Mouse (Mus musculus): ENCODE measurements around the gene C1qtnf2.
A peak's percentile ranks its signal among the peaks of the same experiment; 100 is the strongest.

The C1qtnf2 gene

DNA sequence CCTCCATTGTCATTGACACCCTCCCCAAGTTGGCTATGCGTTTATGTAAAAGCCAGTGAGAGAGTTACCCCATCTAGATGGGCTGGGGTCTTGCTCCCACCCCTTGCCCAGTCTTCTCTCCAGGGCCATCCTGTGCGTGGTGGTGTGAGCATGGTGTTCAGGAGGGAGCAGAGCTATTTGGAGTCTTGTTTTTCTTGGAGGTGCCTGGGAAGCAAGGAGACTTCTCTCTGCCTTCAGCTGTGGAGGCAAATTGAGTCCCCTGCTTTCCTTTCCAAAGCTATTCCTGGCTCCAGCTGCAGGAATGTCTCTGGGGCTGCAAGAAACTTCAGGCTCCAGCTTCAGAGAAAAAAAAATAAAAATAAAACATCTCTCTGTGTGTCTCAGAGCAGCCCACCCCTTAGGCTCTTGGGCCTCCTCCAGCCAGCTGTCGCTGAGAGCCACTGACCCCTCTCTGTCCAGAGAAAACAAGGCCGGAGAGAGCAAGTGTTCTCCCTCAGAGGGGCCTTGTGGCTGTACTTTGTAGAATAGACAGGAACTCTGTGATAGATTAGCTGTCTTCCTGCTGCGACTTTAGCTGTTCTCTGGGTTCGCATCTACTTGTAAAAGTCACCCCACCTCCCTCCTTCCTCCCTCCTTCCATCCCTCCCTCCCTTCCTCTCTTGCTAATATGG lies 9.2 kb downstream of the C1qtnf2 start:
- no peak for DNase-seq (ENCODE audit: low spot score)

DNA sequence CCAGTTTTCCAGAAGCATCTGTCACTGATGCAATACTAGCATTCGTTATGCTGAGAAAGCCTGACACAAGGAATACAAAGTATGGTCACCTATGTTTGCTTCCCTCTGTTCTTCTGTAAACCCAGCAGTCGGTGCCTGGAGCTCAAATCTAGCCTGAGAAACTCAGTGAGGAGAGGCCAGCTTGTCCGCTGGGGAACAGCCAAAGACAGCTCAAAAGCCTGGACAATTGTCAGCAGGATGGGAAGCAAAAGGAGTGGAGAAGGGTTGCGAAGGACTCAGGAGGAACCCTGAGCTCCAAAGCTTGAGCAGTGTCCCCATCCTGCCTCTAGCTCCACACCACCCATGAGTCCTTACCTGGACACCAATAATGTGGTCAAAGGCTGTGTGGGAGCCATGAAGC lies 10.0 kb downstream of the C1qtnf2 start:
- no peak for DNase-seq (ENCODE audit: low spot score)

DNA sequence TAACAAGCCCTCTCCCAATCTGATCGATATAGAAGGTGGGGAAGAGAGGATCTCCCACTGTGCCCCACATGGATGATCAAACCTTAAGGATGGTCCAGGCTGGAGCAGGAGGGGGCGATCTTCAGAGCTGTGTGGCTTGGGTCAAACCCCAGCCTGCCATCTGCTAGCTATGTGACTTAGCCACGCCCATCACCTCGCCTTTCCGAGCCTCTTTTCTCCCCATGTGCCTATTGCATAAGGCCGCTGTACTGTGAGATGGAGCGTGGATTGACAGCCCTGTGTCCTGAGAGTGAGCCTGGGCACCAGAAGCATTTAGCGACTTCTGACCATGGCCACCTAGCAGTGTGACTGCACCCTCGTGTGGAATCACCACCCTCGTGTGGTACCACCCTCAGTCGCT lies 10.6 kb downstream of the C1qtnf2 start:
- no peak for DNase-seq (ENCODE audit: low spot score)

DNA sequence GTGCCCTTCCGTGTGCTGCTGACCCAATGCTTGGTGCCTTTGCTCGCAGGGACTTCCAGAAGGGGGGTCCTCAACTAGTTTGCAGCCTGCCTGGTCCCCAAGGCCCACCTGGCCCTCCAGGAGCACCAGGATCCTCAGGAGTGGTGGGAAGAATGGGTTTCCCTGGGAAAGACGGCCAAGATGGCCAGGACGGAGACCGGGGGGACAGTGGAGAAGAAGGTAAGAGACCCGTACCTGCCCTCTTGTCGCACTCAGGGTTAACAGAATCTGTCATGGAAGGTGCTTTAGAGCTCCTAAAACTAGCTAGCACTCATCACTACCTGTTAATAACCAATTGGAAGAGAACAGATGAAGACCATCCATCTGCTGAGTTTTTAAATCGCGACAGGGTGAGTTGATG lies 11.8 kb downstream of the C1qtnf2 start:
- DNase-seq (ENCODE audit: low spot score): no peak

DNA sequence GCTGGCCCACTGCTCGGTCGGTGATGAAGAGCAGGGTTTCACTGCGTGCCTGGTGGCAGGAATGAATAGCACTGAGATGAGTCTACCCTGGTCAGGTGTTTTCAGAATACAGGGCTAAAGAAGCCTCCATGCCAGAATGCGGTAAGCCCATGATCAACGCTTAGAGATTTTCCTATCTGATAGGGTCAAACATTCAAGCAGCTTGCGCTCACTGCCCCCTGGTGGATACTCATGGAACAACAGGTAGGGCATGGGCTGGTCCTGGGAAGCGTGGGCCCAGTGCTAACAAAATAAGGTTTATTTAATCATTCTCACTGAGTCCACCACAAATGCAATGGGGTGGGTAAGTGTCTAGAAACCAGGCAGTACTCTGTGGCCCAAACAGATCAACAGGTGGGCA lies 18.6 kb downstream of the C1qtnf2 start:
- DNase-seq (ENCODE audit: low spot score): peak; percentile 36

DNA sequence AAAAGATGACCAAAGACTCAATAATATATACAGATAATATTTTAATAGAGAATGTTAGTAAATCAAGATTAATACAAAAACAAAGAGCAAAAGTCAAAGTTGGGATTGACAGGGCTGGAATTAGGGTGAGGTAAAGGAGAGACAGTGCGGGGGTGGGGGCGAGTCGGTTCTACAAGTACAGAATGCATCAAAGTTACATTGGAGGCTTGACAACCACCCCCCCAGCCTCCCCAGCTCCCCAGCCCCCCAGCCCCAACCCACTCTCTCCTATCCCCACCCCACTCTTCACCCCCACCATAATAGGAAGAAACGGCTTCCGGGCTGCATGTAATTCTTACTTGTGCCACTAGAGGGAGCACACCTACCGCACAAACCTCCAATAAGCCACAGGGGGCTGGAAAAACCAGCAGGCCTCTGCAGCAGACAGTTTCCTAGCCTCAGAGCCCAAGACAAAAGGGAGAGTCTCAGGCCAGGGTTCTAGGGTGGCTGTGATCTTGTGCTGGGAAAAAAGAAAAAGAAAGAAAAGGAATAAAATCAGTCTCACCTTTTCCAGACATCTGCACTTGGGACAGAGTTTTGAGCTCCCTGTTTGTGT lies 19.8 kb downstream of the C1qtnf2 start:
- peak; percentile 53 for DNase-seq (ENCODE audit: low spot score)

DNA sequence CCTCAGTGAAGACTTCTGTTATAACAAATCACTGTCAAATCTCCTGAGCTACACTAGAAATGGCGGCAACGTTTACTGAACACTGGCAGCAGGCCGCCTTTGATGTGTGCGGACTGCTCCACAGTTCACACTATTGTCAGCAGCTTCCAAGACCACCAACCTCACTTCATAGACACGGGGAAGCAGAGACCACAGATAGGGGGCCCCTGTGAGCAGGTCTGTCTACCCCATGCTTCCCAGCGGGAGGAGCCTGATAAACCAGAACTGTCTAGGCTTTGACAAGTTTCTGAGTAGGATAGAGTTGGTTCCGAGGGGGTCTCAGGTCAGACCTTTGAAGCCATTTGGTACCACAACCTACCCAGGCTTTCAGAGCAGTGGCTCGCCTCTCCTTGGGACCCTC lies 21.0 kb downstream of the C1qtnf2 start:
- no peak for DNase-seq (ENCODE audit: low spot score)

DNA sequence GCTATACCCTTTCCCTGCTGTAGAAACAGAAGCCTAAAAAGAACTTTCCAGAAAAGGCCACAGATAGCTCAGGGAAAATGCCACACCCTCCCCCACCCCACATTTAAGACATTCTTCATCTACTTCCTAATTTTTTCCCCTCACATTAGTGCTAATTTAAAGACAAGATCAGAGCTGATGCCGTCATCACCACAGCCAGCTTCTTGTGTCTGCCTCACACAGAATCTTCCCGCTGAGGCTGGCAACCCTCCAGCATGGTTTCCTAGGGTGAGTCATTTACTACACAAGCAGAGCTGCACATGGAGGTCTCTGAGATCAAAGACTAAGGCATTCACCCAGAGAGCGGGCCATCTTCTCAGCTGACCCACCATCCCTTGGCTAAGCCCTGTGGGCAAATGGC lies 21.5 kb downstream of the C1qtnf2 start:
- DNase-seq (ENCODE audit: low spot score): no peak

DNA sequence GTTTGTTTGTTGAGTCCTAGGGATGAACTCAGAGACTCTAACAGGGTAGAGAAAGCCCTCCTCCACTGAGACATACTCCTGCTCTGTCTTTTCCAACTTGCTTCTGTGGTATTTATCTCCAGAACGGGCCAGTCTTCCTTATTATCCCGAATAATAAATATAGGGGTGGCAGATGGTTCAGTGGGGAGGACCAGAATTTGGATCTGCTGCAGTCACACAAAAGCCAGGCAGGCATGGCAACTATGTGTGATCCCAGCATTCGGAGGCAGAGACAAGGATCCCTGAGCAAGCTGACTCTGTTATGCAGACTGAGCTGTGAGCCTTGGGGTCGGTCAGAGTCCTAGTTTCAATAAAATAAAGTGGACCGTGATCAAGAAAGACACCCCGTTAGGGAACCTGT lies 27.2 kb downstream of the C1qtnf2 start:
- DNase-seq (ENCODE audit: low spot score): no peak

DNA sequence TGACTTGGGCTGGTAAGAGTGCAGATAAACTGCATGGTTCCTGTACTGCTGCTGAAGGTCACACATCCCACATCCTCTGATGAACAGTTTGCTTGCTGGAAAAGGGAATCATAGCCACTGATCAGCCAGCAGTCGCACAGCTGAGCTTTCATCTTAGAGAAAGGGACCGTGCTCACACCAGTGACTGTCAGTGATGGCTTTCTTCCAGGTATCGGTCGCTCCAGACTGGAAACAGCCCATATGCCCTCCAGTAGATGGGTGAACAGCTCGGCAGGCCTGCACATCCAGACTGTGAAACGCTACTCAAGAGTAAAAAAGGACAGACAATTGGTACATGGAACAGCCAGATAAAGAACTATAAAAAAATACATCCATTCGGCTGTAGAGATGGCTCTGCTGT lies 31.1 kb downstream of the C1qtnf2 start:
- no peak for DNase-seq (ENCODE audit: low spot score)

DNA sequence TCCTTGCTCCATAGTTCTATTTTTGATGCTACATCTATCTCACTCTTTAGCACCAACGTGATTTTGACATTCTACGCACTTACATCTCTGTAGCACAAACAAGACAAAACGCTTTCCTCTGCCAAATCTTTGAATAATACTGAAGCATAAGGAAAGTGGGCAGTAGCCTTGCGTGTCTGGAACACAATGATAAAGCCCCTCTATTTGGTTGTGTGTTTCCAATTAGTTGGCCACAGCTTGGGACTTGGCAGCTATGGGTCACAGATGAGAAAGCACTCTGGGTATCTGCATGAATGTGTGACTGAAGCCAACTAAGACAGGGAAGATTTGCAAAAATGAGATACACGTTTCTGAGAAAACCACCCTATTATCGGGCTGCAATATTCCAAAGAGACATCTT lies 33.9 kb downstream of the C1qtnf2 start:
- no peak for DNase-seq (ENCODE audit: low spot score)

DNA sequence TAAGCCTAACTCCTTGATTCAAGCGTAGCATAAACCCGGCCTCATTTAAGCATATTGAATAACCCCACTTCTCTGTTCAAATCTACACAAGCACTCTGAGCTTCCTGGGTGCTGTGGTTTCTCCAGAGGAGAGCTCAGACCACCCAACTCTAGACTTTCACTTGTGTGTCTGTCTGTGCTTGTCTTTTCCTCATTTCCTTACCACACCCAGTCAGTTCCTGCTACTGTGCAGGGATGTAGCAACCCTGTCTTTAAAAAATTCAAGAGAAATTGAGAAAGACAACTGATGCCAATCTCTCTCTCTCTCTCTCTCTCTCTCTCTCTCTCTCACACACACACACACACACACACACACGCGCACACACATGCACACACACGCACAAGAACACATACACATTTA lies 35.8 kb downstream of the C1qtnf2 start:
- no peak for DNase-seq (ENCODE audit: low spot score)

DNA sequence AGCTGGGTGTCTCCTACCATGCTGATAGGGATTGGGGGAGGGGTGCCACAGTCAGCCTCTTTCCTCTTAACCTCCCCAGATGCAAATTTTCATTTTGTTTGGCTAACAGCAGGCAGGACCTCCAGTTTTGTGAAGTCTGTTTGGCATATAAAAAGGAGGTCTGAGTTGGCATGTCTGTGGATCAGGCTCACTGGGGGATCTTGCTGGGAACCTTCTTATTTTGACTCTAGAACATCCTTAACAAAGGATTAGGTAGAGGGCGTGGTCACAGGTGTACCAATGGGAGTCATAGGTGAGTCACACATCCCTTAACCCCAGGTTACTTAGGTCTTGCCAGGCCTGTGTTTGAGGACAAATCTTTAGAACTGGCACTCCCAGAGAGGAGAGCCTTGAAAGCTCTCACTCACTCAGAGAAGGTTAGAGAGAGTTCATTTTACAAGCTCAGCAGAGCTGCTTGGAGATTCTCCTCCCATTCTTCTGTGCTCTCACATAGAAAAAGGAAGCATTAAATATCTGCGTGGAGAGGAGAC lies 38.6 kb downstream of the C1qtnf2 start:
- no peak for DNase-seq (ENCODE audit: low spot score)

DNA sequence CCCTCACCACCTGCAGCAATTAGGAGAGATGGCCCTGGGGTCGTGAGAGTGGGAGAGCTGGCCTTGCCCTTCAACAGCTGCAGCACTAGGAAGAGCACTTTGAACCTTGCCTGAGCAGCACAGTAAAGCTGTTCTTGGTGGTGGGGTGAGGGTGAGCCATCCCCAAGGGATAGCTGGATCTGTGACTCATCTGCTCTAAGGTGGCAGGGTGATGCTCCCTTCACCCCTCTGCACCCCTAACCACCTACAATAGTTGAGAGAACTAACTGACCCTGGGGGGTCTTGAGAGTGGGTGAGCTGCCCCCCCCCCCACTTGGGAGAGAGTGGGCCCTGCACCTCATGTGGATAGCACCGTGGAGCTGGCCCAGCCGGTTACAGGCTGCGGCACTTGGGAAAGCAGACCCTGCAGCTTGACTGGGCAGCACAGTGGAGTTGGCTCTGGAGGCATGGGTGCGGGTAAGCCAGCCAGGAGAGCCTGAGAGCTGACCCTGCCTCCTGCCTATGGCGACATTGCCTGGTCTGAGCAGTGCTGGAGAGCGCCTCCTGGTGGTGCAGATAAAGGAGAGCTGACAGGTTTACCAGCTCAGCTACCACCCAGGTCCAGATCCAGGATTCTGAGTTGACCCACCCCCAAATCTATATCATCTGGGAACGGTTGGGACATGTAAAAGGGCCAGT lies 42.4 kb downstream of the C1qtnf2 start:
- DNase-seq (ENCODE audit: low spot score): peak; percentile 24

DNA sequence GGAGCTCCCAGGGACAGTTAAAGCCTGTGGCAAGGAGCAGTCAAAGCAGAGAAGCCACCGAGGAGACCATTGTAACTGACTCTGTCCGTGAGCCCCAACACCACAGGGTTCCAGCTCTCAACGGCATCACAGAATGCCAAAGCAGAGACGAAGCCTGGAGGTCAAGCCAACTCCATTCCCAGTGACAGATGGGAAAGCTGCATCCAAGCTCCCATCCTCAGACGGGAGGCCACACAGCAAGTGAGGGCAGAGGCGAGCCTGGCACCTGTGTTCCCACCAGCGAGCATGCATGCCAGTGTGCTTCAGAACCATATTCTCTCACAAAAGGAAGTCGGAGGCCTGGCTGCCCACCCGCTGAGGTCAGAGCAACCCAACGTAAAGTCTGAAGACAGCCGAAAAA lies 43.6 kb downstream of the C1qtnf2 start:
- DNase-seq (ENCODE audit: low spot score): no peak

DNA sequence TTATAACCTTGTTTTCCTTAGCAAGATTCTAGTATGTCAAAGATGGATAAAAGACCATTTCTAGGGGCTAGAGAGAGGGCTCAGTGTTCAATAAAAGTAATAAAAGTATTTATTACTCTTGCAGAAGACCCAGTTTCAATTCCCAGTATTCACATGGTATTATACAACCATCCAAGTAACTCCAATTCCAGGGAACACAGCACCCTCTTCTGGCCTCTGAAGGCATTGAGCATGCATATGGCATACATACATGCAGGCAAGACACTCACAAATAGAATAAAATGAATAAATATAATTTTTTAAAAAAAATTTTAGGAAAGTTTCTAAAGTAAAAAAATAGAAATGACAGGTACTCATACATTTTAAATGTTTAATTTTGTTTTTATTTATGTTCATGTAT lies 44.0 kb downstream of the C1qtnf2 start:
- DNase-seq (ENCODE audit: low spot score): no peak

DNA sequence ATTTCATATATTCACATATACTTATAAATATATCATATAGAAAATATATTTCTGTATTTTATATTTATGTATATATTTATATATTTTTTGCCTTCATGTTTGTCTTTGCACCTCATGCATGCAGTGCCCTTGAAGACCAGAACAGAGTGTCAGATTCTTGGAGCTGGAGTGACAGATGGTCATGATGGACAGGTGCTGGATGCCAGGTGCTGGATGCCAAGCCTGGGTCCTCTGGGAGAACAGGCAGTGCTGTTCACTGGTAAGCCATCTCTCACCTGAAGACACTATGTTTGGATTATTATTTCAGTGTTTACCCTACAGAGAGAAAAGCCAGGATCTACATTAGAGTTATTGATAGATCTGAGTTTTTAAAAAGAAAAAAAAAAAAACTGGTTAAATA lies 44.7 kb downstream of the C1qtnf2 start:
- DNase-seq (ENCODE audit: low spot score): no peak

DNA sequence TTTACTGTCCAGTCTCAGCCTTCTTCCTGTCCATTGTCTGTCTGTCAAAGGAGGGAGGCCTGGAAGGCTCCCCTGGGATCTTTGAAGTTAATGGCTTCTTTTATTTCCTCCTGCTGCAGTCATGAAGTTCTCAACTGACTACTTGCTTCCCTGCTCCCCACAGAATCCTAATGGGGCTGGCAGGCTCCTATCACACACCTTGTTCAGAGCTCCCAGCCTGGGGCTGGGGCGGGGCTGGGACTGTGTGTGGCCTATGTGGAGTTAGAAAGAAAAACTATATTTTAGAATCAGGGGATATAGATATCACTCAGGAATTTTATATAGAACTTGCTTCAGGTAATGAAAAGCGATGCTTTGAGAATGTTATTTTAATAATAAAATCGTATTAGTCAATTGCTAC lies 46.4 kb downstream of the C1qtnf2 start:
- no peak for DNase-seq (ENCODE audit: low spot score)

DNA sequence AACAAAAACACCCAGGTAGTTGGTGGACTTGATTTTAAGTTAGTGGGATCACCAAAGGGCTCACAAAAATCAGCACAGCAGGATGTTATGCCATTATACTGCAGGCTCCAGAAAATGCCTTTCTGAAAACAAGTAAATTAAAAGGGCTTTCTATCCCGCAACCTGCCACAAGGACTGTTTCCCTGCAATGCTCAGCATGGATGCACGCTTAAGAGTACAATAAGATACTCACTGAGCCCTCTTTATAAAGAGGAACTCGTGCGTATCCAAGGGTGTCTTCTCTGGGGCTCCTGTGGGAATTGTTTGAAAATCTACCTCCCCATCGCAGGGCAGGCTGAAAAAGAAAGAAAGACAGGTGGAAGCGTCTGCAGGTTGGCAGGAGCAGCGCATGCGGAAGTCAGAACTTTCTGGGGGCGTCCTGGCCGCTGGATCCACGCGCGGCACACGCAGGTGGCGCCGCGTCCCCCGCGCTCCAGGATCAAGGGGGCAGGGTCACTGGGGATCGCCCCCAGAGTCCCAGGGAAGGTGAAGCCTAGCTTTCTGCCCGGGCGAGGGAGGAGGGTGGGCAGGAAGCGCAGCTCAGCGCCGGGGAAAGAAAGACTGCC lies 54.1 kb downstream of the C1qtnf2 start:
- no peak for DNase-seq (ENCODE audit: low spot score)

DNA sequence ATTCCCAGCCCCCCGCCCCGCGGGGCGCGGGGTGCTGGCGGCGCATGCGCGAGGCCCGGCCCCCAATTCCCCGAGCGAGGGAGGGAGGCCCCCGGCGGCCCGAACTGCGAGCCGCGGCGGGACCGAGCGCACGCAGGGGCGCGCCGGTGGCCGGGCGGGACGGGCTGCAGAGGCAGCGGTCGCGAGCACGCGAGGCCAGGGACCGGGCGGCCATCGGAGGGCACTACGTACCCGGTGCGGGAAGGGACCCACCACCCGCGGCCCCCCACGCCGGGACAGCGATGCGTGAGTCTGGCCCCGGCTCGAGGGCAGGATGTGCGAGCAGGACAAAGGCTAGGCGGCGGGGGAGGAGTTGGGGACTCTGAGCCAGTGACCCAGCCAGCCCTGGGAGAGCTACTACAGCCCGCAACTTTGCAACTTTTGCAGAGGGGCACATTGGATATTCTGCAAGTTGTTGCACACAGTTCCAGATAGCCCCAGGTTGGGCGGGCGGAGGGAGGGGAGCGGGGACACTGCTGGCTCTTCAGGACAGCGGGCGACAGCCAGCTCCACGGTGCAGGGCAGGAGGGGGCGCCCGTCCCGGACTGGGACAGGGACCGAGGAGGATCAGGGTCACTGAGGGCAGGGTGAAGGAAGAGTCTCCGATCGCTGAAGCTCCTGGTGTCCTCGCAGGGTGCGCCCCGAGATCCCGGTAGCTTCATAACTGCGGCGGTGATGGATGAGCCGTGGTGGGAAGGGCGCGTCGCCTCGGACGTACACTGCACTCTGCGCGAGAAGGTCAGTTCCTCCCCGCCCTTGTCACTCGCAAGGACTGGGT lies 54.8 kb downstream of the C1qtnf2 start, which contains the start of gene Ccnjl:
Gene Ccnjl (plus strand): TSS at position 102 of the 817 bp plus-strand sequence.
- DNase-seq (ENCODE audit: low spot score): peak; percentile 67

DNA sequence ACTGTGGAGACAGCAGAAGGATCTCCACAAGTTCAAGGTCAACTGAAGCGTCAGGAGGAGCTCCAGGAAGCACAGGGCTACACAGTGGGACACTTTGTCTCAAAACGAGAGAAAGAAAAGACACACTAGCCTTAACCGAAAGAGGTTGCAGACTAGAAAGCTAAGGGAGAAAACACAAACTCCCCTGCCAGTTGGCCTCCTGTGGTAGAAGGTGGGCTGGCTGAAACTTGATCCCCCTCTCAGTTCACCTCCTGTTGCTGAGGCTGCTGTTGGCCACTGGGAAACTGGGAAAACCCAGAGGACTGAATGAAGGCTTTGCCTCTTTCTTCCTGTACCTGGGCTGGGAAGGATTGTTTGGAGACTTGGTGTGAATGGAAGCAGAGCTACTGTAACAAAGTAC lies 56.0 kb downstream of the C1qtnf2 start:
- DNase-seq (ENCODE audit: low spot score): no peak

DNA sequence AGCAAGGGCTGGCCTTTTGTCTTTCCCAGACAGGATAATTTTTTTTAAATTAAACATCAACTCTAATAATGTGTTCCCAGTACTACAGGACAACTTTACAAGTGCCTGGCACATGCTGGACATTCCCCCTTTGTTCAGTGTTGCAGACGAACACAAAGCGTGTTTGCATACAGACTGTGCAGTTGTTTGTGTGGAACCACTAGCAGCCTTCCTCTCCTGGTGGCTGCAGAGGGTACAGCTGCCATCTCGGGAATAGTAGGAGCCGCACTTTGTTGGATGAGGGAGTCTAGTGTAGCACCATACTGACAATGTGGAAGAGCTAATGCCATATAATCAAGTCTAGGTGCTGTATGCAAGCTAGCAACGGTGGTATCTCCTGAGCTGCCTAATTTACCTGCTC lies 57.5 kb downstream of the C1qtnf2 start:
- DNase-seq (ENCODE audit: low spot score): no peak

Measured in yolk sac, embryonic 10.5 days (tissue).